Comparison of ENCODE assay signal across 11 mouse cellular contexts in the genomic region with DNA sequence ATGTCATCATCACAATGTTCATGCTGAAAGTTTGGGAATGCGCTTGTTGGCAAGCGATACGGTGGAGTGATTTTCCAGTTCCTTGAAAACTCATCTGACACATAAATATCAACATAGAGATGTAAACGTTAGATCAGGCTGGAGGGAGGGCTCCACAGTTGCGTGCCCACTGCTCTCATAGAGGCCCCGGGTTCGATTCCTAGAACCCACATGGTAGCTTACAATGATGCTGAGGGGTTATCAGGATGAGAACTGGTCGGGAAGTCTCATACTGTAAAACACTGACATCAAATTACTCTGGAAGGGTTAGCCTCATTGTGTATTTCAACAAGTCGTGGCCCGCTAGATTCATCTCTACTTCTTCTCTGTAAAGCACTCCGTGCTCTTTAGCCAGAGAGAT. TPM values are rescaled to one million over a fixed set of nuclear protein-coding genes. Genes with fewer than 3 reads are reported as not detected.
DNase-seq lines count a peak whose midpoint lies in the region; ATAC-seq lines count a peak whose summit lies in the region.
"Had no signal": no experiment of that assay in that cellular context is flagged by ENCODE, and none has a peak within 500 bp of the region (broad histone marks: within the 10 kb centered on the region; RNA-seq: fewer than 3 reads in every experiment).

No protein-coding gene starts in this region.

- H3K4me1 ChIP-seq in midbrain, embryonic 11.5 days (ENCODE audit: control insufficient read depth, insufficient read depth, low read length): peaks cover 7% of the 10 kb centered on the region
- H3K4me1 ChIP-seq in midbrain, embryonic 10.5 days: peaks cover 12% of the 10 kb centered on the region

- no peaks in the 10 kb centered on the region for H3K36me3 ChIP-seq in midbrain, embryonic 11.5 days (ENCODE audit: control insufficient read depth, insufficient read depth, low read length)
- no peaks in the 10 kb centered on the region for H3K36me3 ChIP-seq in midbrain, embryonic 10.5 days
- H3K36me3 ChIP-seq: G1E had no signal

- H3K9me3 ChIP-seq in midbrain, embryonic 11.5 days (ENCODE audit: control insufficient read depth, low read length): no peaks in the 10 kb centered on the region
- no peaks in the 10 kb centered on the region for H3K9me3 ChIP-seq in midbrain, embryonic 10.5 days (replicated peaks)

- DNase-seq in cerebellum, adult 9-10 months: peak; percentile 55
- DNase-seq in midbrain, embryonic 11.5 days (ENCODE audit: low spot score, missing footprints): peak; percentile 84
- no peak for DNase-seq in midbrain, embryonic 10.5 days (ENCODE audit: low spot score)
- DNase-seq: adrenal gland, adult 8-10 months had no signal

- no peak for ATAC-seq in cerebellum, adult (ENCODE audit: insufficient number of reproducible peaks, low FRiP score, low TSS enrichment)
- ATAC-seq in midbrain, embryonic 11.5 days (ENCODE audit: low FRiP score): no peak
- ATAC-seq: activated CD4-positive, CD25-positive, alpha-beta regulatory T cell, adult 4 months; CD4-positive, CD25-positive, alpha-beta regulatory T cell, adult 4 months; Patski had no signal

- no peak overlapping the region for H3K4me2 ChIP-seq in midbrain, embryonic 11.5 days

- H3K27me3 ChIP-seq in midbrain, embryonic 11.5 days (ENCODE audit: control insufficient read depth, insufficient read depth, low read length): peaks cover 23% of the 10 kb centered on the region
- H3K27me3 ChIP-seq in midbrain, embryonic 10.5 days (ENCODE audit: low read depth, poor library complexity, severe bottlenecking): peaks cover 68% of the 10 kb centered on the region

- 76% methylated on average over 11 of the region's 11 CpGs for WGBS in midbrain, embryonic 11.5 days
- WGBS in midbrain, embryonic 10.5 days: 77% methylated on average over 11 of the region's 11 CpGs

- no peak overlapping the region for H3K27ac ChIP-seq in midbrain, embryonic 11.5 days (ENCODE audit: low read depth, low read length)
- H3K27ac ChIP-seq in midbrain, embryonic 10.5 days (replicated peaks): no peak overlapping the region

- no peak overlapping the region for H3K9ac ChIP-seq in midbrain, embryonic 11.5 days (ENCODE audit: low read length)

- no peak overlapping the region for H3K4me3 ChIP-seq in midbrain, embryonic 11.5 days (ENCODE audit: low read depth, low read length)
- no peak overlapping the region for H3K4me3 ChIP-seq in midbrain, embryonic 10.5 days

RNA-seq across cellular contexts. Expression of a gene that starts 24.5 kb away (rescaled TPM):
- 10.8 TPM in 2 replicates for polyA plus RNA-seq in midbrain, embryonic 11.5 days (2014; fragmentation: Nextera tagmentation; extraction: Ambion mirVana)
- 16.0 and 16.3 TPM in 2 replicates for polyA plus RNA-seq in midbrain, embryonic 10.5 days (2016; fragmentation: Nextera tagmentation; extraction: Ambion mirVana)
- polyA plus RNA-seq: activated CD4-positive, CD25-positive, alpha-beta regulatory T cell, adult 4 months; CD4-positive, CD25-positive, alpha-beta regulatory T cell, adult 4 months; G1E had no signal

RNA-seq across cellular contexts. Expression of a gene that starts 59.3 kb away (rescaled TPM):
- polyA plus RNA-seq in midbrain, embryonic 11.5 days (2014; fragmentation: Nextera tagmentation; extraction: Ambion mirVana): 0.16 TPM in 1 of 2 replicates, not detected in the other
- polyA plus RNA-seq in midbrain, embryonic 10.5 days (2016; fragmentation: Nextera tagmentation; extraction: Ambion mirVana): 0.10 TPM in 1 of 2 replicates, not detected in the other
- polyA plus RNA-seq: activated CD4-positive, CD25-positive, alpha-beta regulatory T cell, adult 4 months; adrenal gland, adult 2 months; C2C12; CD4-positive, CD25-positive, alpha-beta regulatory T cell, adult 4 months; G1E; Patski had no signal
